Mouse (Mus musculus) bone marrow, adult 2 months (tissue): ENCODE measurements around the gene Gm27179. TPM values are rescaled to one million over a fixed set of nuclear protein-coding genes. Genes with fewer than 3 reads are reported as not detected.

Experiments
- polyA plus RNA-seq: library from polyadenylated mRNA; stranded (reverse); fragments of >200 nt; gene quantifications from 2 replicates; pipeline ENCODE4 v1.2.4, GENCODE M21; 2011; ENCODE audit warnings: low replicate concordance; ENCODE audit not compliant: missing spikeins, insufficient read depth, insufficient read length

The Gm27179 gene
- polyA plus RNA-seq, 1 experiment, result not detected

Other genes with a start within 250 kb of the Gm27179 start
- 0.37 TPM in 1 of 2 replicates, not detected in the other for gene Synb, start 218.2 kb downstream of the Gm27179 start, polyA plus RNA-seq
- not detected in 2 replicates for gene Gm16867, start 9.2 kb downstream of the Gm27179 start, polyA plus RNA-seq
- 3.0 and 5.2 TPM in 2 replicates for gene Entpd4b, start 42.9 kb upstream of the Gm27179 start, polyA plus RNA-seq